Mouse (Mus musculus) embryonic facial prominence, embryonic 10.5 days (tissue): ENCODE measurements around the gene Trim25. TPM values are rescaled to one million over a fixed set of nuclear protein-coding genes. Genes with fewer than 3 reads are reported as not detected.

Experiments
- DNase-seq: peaks from one replicate; pipeline ENCODE4 v3.0.0-alpha.2; 2017; ENCODE audit warnings: low spot score
- H3K27ac ChIP-seq: fragments of 300-500 bp; sonication (generic); replicated peaks from 2 replicates; pipeline ENCODE4 v1.5.1; 2016; ENCODE audit warnings: mild to moderate bottlenecking
- H3K27me3 ChIP-seq: fragments of 300-500 bp; sonication (generic); replicated peaks from 2 replicates; pipeline ENCODE4 v1.6.1; 2016; ENCODE audit warnings: low read depth, mild to moderate bottlenecking; ENCODE audit not compliant: poor library complexity, severe bottlenecking
- H3K36me3 ChIP-seq: fragments of 300-500 bp; sonication (generic); replicated peaks from 2 replicates; pipeline ENCODE4 v1.6.1; 2016; ENCODE audit warnings: mild to moderate bottlenecking, moderate library complexity
- H3K4me1 ChIP-seq: fragments of 300-500 bp; sonication (generic); 2 replicates; pipeline ENCODE4 v1.6.1; 2016
- H3K4me3 ChIP-seq: fragments of 300-500 bp; sonication (generic); 2 replicates; pipeline ENCODE4 v1.5.1; 2016; ENCODE audit warnings: mild to moderate bottlenecking, moderate library complexity
- H3K9me3 ChIP-seq: fragments of 300-500 bp; sonication (generic); 2 replicates; pipeline ENCODE4 v1.6.1; 2016; ENCODE audit warnings: mild to moderate bottlenecking
- WGBS: fragments of 180-500 bp; shearing (Covaris S2); methylation state at CpG from one replicate; pipeline ENCODE4 v1.1.7; 2016; 5-methylcytosine and 5-hydroxymethylcytosine counted together
- polyA plus RNA-seq: library from polyadenylated mRNA; unstranded; fragments of >200 nt; fragmentation: Nextera tagmentation; extraction: Ambion mirVana; gene quantifications from 2 replicates; pipeline ENCODE4 v1.2.1, GENCODE M21; 2016

The Trim25 gene
- 2.8 and 3.5 TPM in 2 replicates for polyA plus RNA-seq

GRCm38 (mm10) chr11:88998974-88999722, at the start of gene Trim25:
Trim25 (plus strand) TSS chr11:88999376.
- WGBS = 3% methylated on average over 48 of the region's 48 CpGs
- peak within 1 kb of the TSS; percentile 58 for H3K4me3 ChIP-seq
- no peaks in the 10 kb centered on the region for H3K36me3 ChIP-seq
- no peak within 1 kb of the TSS; the same call in 1 of the 2 replicates for H3K27ac ChIP-seq
- H3K9me3 ChIP-seq = no peaks in the 10 kb centered on the region
- H3K4me1 ChIP-seq = peaks cover 28% of the 10 kb centered on the region
- H3K27me3 ChIP-seq = peaks cover 39% of the 10 kb centered on the region
- DNase-seq = peak; percentile 78

DNA sequence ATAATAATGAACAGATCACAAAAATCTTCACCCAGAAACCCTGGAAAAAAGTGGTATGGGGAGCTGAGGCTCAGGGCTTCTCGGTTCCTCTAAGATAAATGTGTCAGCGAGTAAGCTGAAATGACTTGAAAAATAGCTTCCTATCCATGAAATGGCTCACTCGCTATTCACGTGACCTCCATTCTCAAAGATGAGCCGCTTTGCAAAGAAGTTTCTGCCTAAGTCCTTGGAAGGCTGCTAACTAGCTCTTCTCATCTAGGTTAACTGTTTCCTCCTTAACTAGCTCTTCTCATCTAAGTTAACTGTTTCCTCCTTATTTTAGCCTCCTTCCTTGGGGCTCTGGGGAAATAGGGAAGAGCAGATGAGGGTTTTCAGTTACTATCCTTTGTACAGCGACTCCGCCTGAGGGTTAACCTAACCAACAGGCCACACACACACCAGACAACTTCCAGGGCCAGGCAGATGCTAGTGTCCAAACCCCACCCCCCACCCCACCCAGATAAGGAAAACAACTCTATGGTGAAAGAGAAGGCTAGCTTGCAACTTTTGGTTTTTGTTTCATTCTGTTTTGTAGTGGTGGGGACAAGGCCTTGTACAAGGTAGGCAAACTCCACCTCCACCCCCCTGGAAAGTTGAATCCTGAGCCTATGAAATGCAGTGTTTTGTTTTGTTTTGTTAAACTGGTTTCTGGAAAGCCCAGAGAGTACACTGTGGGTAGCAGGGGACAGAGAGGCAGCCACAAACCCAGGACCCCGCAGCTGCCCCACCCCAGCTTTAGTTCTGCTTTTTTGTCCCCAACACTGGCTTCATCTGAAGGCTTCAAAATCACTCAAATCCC, 49.2 kb upstream of the Trim25 start:
- Histone ChIP-seq H3K4me3 (no peak overlapping the region), H3K9me3 (no peaks in the 10 kb centered on the region), H3K27ac (0 out of 2 replicates have a peak overlapping the region, but pooled peaks have one; percentile 30), H3K36me3 (peaks cover 63% of the 10 kb centered on the region), H3K27me3 (no peaks in the 10 kb centered on the region), H3K4me1 (peaks cover 21% of the 10 kb centered on the region)
- DNase-seq = no peak
- 90% methylated on average over 8 of the region's 8 CpGs for WGBS

- peaks cover 26% of the 10 kb centered on the region for H3K4me1 ChIP-seq
- peaks cover 56% of the 10 kb centered on the region for H3K36me3 ChIP-seq
- no peaks in the 10 kb centered on the region for H3K9me3 ChIP-seq
- H3K27me3 ChIP-seq = no peaks in the 10 kb centered on the region
- no peak overlapping the region for H3K4me3 ChIP-seq
- H3K27ac ChIP-seq = 0 out of 2 replicates have a peak overlapping the region, but pooled peaks have one; percentile 30
- WGBS = 90% methylated on average over 13 of the region's 13 CpGs
- DNase-seq = no peak
Observed at GRCm38 (mm10) chr11:88950640-88951250, 48.4 kb upstream of the Trim25 start.

DNA sequence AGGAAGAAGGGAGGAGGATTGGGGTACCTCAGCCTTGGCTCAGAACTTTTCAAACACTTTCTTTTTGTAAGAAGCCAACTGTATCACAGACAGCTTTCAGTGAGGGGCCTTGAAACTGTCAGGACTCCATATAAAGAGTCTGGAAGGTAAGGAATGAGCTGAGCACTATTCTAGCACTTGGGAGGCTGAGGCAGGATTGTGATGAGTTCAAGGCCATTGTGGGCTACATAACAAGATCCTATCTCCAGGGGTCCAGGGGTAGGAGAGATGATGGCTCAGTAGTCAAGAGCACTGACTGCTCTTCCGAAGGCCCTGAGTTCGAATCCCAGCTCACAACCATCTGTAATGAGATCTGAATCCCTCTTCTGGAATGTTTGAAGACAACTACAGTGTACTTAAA, 47.6 kb upstream of the Trim25 start:
- DNase-seq = no peak
- H3K4me1 ChIP-seq = peaks cover 26% of the 10 kb centered on the region
- H3K36me3 ChIP-seq = peaks cover 49% of the 10 kb centered on the region
- H3K4me3 ChIP-seq = no peak overlapping the region
- 84% methylated on average over 2 of the region's 2 CpGs for WGBS
- no peaks in the 10 kb centered on the region for H3K9me3 ChIP-seq
- no peak overlapping the region for H3K27ac ChIP-seq
- no peaks in the 10 kb centered on the region for H3K27me3 ChIP-seq

DNA sequence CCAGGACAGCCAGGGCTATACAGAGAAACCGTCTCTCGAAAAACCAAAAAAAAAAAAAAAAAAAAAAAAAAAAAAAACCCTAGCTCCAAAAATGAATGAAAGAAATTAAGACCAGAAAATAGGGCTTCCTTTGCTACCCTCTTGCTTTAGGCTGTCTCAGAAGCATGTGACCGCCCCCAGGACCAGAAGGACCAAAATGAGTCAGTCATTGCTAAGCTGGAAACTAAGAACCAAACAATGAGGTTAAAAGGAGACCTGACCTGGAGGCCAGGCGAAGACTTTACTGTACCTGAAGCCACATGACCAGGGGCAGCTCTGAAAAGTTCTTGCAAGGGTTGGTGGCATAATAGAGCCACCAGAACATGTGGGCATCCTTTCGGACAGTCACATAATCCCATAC, 47.1 kb upstream of the Trim25 start:
- DNase-seq = no peak
- Histone ChIP-seq H3K4me1 (peaks cover 26% of the 10 kb centered on the region), H3K4me3 (no peak overlapping the region), H3K36me3 (peaks cover 44% of the 10 kb centered on the region), H3K27me3 (no peaks in the 10 kb centered on the region), H3K27ac (no peak overlapping the region), H3K9me3 (no peaks in the 10 kb centered on the region)
- WGBS = 89% methylated on average over 5 of the region's 5 CpGs

DNA sequence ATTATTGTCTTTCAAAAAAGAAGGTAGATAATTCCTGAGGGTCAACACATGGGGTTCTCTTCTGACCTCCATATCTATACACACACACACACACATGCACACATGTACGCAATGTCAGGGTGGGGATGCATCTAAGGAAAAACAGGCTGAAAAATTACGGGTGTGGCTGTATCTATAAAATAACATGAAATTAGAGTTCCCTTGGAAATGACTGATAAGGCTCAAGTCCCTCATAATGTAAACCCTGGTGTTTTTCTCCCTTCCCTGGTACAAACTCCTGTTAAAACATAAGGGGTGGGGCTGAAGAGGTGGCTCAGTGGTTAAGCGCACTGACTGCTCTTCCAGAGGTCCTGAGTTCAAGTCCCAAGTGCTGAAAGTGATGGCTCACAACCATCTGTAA, 45.6 kb upstream of the Trim25 start:
- Histone ChIP-seq H3K9me3 (no peaks in the 10 kb centered on the region), H3K4me1 (peaks cover 26% of the 10 kb centered on the region), H3K27me3 (no peaks in the 10 kb centered on the region), H3K36me3 (peaks cover 40% of the 10 kb centered on the region), H3K4me3 (no peak overlapping the region; the same call in 1 of the 2 replicates), H3K27ac (no peak overlapping the region)
- WGBS = 95% methylated on average over 3 of the region's 3 CpGs
- no peak for DNase-seq

DNA sequence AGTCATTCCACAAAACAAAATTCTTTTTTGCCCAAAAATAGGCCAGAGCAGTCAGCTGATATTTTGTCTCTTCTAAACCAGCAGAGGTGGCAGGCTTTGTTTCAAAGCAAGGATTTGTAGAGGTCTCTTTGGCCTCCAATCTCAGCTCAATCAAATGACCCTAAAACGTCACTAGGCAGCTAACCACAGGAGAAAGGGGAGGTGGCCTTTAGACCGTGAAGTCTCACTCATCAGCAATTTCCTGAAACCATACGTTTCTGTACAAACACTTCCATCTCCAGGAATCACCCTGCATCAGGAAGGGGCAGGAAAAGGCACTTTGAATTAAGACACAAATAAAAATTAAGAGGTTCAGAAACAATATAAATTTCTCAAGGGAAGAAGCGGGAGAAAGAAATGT, 44.4 kb upstream of the Trim25 start:
- WGBS = under 1% methylated on average over 4 of the region's 4 CpGs
- Histone ChIP-seq H3K27me3 (no peaks in the 10 kb centered on the region), H3K4me3 (peak overlapping the region; percentile 67), H3K4me1 (peaks cover 26% of the 10 kb centered on the region), H3K36me3 (peaks cover 31% of the 10 kb centered on the region), H3K9me3 (no peaks in the 10 kb centered on the region), H3K27ac (peak overlapping the region; percentile 88)
- DNase-seq = peak; percentile 37

DNA sequence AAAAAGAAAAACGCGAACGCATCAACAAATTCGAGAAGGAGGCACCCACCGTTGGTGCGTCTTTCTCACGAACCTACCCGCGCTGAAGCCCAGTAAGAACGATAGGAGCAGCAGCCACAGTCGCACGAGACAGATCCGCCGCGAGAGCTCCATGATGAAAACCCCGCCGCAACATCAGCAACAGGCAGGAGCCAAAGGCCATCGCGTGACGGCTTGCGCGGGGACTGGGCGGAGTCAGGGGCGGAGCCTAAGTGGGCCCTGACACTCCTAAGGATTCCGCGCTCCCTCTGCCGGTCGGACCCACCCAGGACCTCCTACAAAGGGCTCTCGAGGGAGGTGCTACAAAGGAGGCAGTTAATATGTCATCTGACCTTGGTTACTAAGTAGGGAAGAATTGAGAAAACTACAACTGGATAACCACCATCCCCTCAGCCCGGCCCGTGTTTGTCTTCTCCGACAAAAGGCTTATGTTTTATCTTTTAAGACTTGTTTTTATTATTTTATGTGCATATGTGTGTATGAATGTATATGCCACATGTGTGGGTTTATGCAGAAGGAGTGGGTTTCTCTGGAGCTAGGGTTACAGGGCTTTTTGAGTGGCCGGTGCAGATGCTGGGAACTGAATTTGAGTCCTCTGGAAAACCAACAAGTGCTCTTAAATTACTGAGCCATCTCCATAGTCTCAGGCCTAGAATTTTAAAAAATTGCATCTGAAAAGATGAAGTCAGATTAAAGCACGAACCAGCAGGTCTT, 43.8 kb upstream of the Trim25 start, which contains the start of gene Scpep1:
Gene Scpep1, minus strand, starts transcription at position 249 of the 753 bp plus-strand sequence.
- WGBS = 5% methylated on average over 34 of the region's 34 CpGs
- Histone ChIP-seq H3K4me3 (peak within 1 kb of the TSS; percentile 67), H3K27ac (peak within 1 kb of the TSS; percentile 88), H3K36me3 (peaks cover 25% of the 10 kb centered on the region), H3K9me3 (no peaks in the 10 kb centered on the region), H3K27me3 (no peaks in the 10 kb centered on the region), H3K4me1 (peaks cover 23% of the 10 kb centered on the region)
- peak; percentile 96 for DNase-seq

- H3K9me3 ChIP-seq = no peaks in the 10 kb centered on the region
- no peak for DNase-seq
- H3K27me3 ChIP-seq = no peaks in the 10 kb centered on the region
- H3K4me1 ChIP-seq = peaks cover 15% of the 10 kb centered on the region
- 81% methylated on average over 3 of the region's 3 CpGs for WGBS
- H3K4me3 ChIP-seq = no peak overlapping the region
- H3K36me3 ChIP-seq = no peaks in the 10 kb centered on the region
- H3K27ac ChIP-seq = no peak overlapping the region
Observed at GRCm38 (mm10) chr11:88958851-88959250, 40.3 kb upstream of the Trim25 start.

DNA sequence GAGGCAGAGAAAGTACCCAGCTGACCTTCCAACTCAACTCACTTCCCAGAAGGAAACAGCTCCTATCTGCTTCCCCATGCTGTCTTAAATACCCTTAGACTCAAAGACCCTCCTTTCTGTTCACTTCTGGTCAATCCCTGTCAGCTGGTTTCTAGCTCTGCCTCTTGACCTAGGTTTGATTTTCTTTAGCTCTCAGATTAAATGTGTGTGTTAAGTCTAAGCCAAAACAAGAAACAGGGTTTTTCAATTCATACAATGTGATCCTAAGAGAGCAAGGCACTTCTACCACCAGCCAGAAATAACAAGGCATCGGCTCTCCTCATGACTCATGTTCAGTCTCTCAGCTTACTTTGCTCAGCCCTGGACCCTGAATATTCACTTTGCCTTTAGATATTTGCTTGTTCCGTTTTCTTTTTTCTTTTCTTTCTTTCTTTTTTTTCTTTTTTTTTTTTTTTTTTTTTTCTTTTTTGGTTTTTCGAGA, 32.3 kb upstream of the Trim25 start, which contains the start of gene Elobl:
Gene Elobl, minus strand, starts transcription at position 51 of the 481 bp plus-strand sequence.
- Histone ChIP-seq H3K9me3 (no peaks in the 10 kb centered on the region), H3K36me3 (no peaks in the 10 kb centered on the region), H3K27me3 (no peaks in the 10 kb centered on the region), H3K27ac (no peak within 1 kb of the TSS), H3K4me1 (no peaks in the 10 kb centered on the region), H3K4me3 (no peak within 1 kb of the TSS)
- 83% methylated on average over 3 of the region's 3 CpGs for WGBS
- no peak for DNase-seq

DNA sequence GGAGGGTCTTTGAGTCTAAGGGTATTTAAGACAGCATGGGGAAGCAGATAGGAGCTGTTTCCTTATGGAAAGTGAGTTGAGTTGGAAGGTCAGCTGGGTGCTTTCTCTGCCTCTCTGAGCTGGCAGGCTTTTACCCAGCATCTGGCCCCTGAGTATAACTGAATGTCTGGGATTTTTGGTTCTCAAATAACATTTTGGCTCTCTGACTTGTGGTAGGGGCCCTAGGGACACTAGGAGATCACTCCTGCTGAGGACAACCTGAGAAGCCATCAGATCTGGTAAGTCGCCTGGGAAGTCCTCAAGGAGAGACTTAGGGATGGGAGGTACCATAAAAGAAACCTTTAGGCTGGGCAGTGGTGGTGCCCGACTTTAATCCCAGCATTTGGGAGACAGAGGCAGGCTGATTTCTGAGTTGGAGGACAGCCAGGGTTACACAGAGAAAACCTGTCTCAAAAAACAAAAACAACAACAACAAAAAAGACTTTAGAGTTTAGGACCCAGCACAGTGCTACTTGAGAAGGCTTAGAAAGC, 28.9 kb upstream of the Trim25 start, which contains the start of gene Coil:
Gene Coil, plus strand, starts transcription at position 51 of the 531 bp plus-strand sequence.
- Histone ChIP-seq H3K27me3 (no peaks in the 10 kb centered on the region), H3K36me3 (no peaks in the 10 kb centered on the region), H3K9me3 (no peaks in the 10 kb centered on the region), H3K4me1 (peaks cover 10% of the 10 kb centered on the region), H3K4me3 (no peak within 1 kb of the TSS), H3K27ac (no peak within 1 kb of the TSS)
- DNase-seq = peak; percentile 14
- WGBS = 34% methylated on average over 2 of the region's 2 CpGs
